Mouse (Mus musculus) A20 (cell line): Measurements from ENCODE around the gene Mfsd6.

ENCODE experiments used
- DNase-seq: peaks from one replicate; pipeline ENCODE4 v3.0.0-alpha.2; 2011; ENCODE audit warnings: low read depth, low spot score

Mfsd6 gene

DNA sequence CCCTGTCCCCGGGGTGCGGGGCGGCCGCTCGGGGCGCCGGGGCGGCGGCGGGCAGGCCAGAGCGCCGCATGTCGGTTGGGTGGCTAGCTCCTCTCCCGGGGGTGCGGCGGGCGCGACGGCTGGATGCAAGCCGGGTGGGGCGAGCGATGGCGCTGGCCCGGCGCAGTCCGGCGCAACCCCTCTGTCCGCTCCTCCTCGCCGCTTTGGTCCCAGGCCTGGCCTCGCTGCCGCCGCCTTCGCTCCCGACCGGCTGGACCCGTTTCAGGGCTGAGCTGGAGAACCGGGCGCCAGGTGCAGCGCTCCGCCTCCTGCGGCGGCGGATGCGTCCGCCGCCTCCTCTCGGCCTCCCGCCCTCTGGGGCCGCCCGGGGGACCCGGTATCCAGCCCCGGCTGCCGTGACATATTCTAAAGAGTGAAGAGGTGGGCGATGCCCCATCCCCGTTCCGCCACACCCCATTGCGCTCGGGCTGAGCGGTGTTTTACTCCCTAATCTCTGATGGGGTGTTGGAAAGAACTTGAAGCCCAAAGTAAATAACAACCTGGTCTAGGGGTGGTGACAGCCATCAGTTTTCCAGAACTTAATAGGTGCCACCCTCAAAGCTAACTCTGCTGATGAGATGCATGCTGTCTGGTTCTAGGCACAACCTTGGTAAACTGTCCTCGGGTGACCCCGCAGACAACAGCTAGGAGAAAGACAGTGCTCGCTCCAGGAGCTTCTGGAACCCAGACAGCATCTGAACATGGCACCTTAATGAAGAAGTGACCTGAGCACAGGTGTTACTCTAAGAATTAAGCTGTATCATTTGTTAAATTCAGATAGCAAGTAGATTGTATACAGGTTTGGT is at the start of gene Mfsd6:
Mfsd6 (minus strand) TSS at position 407 of the 845 bp plus-strand sequence.
- DNase-seq: peak; percentile 79

DNA sequence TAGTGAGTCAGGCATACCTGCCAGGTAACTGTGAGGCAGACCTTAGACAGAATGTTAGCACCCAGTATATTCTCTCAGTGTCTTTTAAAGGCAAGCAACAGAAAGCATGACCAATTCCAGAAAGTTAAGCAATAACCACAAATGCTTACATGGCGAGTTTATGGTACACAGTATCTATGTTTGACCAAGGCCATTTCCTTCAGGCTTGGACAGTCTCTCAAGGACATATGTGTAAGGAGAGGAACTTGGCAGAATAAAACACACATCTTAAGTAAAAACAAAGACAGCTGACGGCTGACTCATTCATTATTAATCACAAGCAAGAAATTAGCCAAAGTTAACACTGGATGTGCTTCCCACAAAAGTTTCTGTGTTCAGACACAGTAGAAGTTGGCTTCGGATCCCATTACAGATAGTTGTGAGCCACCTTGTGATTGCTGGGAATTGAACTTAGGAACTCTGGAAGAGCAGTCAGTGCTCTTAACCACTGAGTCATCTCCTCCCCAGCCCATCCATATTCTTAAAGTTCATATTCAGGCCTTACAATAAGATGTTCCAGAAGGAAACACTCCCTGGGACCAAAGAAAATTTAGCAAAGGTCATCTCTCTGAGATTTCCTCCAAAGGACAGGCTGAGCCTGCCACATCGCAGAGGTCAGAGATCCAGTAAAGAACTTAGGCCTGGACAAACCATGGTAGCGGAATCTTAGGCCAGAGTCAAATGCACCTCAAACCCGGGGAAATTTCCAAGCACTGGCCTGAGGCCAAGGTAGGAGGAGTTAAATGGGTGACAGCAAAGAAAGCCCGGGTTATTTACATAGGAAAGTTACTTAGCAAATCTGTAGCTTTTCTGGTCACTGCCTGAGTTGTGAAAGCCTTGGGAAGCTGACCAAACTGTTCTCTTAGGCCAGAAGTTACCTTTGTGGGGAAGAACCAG is 38.2 kb upstream of the Mfsd6 start:
- DNase-seq: no peak

DNA sequence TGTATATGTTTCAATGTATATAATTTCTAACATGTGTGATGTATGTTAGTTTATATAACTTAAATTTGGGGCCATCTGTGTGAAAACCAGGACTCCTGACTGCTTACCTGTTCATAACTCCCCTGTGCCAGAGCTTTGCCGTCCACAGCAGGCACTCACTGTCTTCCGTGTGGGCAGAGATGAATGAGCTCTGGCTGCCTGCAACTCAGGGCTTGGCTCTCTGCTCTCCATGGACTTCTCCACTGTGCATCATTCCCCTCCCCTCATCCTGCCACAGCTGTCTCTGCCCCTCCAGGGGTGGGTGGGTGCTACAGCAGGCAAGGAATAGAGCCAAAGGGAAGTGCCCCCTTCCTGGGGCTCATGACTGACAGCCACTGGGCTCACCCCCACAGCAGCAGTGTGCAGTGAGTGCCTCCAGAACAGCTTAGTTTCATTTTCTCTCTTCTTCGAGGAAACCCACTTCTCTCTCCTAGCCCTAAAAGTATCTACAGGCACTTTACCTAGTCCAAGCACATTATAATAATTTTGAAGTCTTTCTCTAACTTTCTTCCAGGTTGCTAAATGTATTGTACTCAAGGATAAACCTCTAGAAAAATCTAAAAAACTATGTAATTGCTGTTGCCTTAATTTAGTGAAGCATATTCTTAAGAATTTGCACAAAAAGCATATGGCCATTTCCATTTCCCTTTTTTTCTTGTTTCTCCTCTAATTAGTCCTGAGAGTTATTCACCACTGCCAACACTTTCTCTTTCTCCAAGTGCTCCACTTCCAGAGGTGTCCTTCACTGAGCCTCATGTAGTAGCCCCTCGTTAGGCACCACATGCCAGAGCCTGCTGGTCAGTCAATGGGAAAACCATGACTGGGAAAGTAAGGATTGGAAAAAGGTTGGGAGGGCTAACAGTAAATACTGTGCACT is 36.9 kb upstream of the Mfsd6 start:
- peak; percentile 43 for DNase-seq

DNA sequence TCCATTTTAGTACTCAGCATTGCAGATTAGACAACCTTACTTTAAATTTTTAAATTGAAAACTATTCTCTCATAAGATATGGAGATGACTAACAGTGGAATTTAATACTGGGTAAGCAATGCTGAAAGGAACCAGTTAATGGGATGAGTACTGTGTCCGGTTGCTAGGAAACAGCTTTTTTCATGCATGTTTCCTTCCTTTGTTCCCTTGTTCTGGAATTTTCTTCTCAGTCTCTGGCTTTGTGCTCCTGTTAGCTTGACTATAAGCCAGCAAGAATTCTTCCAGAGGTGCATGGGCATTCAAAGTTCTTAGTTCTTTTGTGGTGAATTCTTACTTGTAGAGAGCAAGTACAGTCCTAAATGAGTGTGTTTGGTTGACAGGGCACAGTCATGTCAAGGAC is 30.9 kb upstream of the Mfsd6 start:
- DNase-seq: no peak

DNA sequence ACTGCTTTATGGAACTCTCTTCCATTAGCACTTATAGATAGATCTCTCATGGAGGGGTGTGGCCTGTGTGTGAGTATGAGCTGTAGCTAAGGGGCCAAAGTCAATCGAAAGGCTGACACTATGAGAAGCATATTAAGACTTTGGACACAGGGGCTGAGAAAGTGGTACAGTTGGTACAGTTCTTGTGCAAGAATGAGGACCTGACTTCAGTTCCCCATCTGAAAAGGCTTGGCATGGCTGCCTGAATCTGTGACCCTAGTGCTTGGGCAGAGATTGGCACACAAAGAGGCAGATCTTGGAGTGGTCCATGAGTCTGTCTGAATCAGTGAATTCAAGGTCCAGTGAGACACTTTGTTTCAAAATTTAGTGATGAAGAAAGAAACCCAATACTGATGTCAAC is 27.1 kb upstream of the Mfsd6 start:
- DNase-seq: no peak

DNA sequence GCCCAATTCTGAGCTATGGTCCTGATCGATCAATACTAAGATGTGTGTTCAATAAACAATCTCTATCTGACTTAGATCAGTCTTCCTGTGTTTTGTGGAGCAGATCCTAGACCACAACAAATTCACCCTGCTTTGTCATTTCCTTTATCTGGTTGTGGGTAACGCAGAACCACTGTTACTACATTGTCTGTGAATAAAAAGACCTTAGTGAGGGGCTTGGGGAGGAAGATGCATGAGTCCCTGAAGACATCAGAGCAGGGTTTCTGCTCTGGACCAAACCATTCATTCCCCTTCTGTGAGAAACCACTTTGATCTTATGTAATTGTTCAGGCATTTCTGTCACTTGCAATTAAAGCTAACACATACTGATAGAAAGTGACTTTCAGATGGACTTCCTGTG is 26.6 kb upstream of the Mfsd6 start:
- no peak for DNase-seq

DNA sequence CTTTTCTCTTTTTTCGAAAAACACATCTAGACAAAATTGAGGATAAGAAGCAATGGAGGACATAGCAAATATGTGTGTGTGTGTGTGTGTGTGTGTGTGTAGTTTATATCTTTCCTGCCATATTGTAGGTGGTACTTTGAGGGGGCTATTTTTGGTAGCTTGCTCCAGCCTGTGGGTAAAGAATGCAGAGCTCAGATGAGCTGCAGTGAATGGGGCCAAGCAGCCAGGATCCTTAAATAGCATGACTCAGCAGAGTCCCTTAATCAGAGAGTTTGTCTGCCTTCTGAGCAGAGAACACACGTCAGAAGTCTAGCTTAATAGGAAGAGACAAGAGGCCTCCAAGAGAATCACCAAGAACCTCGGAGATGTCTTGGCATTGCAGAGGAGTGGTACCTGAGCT is 25.4 kb upstream of the Mfsd6 start:
- DNase-seq: no peak

DNA sequence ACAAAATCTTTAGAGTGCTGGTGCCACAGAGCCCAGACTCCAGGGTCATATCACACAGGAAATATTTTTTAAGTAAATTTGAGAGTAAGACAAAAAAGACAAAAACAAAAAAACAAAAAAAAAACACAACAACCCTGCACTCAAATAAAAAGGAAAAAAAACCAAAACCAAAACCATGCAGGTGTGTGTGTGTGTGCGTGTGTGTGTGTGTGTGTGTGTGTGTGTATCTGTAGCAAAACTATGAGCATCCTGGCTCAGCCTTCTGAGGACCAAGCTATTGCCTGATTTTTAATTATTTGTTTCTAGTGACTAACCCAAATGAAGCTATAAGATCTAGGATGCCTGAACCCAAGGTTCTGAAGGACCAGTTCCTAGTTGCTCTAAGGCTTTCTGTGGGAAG is 24.4 kb upstream of the Mfsd6 start:
- DNase-seq: no peak

DNA sequence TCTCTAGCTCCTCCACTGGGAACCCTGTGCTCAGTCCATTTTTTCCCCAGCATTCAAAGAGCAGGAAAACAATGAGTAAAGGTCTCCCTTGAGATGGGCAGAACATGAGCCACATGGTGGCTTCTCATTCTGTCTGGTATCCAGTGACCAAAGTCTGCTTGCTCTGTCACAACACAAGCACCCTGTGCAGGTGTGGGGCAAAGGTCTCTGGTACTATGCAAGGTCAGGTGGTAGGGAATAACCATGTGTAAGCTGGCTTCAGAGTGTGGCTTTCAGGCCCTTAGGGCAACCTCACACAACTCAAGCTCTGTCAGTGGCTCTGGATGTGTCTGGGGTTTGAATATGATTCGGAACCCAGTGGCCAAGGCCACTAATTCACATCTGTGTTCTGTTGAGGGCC is 22.7 kb upstream of the Mfsd6 start:
- DNase-seq: no peak

DNA sequence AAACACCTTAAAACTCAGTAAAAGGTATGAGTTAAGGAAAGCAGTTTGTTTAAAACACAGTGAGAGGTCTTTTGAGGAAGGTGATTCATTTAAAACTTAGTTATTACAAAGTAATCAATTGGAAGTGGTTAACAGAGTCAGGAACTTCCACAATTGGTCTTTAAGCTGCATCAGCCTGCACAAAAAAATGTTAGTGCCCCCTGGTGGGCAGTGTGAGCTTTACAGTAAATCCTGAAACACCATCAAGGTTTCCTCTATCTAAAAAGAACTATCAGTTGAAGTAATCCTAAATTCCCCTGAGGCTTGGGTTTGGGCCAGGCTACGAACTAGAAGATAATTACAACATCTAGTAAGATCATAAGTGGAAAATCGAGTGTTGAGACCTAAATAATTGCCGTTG is 21.0 kb upstream of the Mfsd6 start:
- peak; percentile 66 for DNase-seq

DNA sequence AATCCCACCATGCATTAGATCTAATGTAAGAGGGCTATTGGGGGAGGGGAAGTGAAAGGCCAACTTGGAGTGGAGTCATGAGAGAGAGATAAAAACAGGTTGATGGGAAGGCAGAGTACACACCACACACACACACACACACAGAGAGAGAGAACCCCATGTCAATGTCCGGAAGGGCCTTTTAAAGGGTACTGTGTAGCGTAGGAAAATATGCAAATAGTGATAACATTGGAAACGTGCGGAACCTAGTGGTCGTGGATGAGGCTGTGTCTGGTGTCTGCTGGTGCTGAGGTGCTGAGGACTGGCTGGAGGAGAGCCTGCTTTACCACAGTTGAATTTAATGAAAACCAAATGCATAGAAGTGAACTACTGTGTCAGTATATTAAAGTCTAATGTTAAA is 15.3 kb upstream of the Mfsd6 start:
- DNase-seq: no peak

DNA sequence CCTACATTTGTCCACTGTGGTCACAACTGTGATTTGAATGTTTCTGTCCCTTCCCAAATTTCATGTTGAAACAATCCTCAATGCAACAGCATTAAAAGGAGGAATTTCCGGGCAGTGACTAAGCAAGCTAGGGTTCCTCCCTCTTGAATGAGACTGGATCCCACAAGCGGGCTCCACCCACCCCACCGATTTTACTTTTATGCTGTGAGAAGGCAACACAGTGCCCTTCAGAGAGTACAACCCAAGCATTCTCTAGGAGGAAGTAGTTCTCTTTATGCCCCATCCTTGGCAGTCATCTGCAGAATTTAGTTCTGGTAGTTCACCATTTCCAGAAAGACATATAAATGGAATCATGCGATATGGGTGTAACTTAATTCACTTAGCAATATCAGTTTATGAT is 6.9 kb upstream of the Mfsd6 start:
- no peak for DNase-seq

DNA sequence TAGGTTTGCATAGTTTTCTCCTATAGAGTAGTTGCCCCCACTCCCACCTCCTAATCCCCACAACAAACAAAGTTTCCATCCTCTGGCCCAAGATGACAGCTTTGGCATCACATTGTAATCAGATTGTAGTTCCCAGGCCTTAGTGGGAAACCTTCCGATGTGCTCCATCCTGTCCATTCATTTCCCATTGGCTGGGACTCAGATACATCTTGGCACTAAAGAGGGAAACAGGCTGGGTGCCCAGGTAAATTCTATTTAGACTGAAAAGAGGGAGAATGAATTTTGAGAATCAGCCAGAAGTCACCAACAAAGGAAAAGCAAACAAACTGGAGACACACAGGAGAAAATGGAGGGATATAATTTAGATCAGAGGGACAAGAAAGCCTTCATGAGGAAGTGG is 3.0 kb upstream of the Mfsd6 start:
- no peak for DNase-seq

DNA sequence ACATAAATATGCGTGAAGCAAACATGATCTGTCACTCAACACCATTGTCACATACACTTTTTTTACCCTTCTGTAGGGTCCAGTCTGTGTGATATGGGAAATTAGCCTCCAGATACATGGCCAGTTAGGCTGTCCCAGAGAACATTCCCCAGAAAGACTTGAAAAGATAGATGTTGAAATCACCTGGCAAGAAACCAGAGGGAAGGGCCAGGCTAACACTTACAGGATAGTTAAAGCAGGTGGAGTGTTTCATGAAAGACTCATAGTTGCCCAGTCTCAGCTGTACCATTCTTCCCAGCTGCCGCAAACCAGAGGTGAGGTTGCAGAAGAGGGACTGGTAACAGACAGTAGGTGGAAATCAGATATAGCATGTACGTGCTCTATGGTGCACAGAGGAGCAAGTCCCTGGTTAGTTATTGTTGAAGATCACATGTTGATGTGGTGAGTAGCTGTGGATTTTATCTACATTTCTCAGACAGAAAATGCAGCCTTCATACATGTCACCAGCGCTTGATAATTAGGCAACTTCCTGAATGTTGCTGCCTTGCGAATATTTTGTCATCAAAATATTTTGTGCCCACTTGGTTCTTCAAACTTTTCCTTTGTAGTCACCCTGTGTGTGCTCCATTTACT is 1.7 kb upstream of the Mfsd6 start:
- no peak for DNase-seq

DNA sequence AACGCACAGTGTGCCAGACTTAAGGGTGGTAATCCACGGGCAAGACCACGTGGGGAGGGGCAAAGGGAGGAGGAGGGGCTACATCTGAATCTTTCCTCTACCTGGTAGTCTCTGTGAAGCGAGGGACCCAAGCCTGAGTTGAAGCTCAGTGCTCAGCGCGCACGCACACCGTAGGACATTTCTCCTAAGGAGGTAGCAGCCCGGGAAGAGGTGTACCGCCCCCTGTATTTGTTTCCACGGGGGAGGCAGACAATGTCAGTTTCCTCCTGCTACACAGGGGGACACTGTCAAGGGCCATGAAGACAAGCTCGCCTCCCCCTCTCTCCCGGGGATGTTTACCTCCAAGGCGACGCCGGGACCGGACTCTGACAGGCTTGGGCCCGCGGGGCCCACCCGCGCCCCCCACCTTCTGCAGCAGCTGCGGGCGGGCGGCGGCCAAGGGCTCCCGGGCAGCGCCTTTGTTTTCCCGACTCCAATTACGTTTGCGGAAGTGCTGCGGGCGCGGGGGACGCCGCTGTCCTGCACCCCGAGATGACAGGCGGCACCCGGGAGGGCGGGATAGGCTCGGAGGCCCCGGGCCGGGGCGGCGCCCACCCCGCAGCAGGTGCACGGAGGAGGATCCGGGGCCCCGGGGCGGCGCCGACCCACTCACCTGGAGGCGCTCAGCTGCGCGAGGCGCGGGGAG is 749 bp downstream of the Mfsd6 start:
- peak; percentile 67 for DNase-seq

DNA sequence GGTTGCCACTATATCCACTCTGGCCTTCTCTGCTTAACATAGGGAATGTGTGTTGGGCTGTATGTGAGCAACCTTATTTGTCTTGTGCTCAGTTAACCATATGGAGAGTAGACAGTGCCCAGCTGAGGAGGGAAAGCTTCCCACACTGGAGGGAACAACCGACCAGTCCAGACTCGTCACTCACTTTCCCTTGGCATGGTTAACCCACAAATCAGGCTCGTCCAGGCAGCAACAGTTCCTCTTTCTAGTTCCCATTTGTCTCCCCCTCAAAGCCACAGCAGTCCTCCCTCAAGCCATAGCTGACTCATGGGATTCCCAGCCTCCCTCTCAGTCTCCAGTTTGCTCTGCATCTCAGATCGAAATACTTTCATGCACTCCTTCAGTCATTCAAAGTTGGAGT is 4.7 kb downstream of the Mfsd6 start:
- peak; percentile 30 for DNase-seq

DNA sequence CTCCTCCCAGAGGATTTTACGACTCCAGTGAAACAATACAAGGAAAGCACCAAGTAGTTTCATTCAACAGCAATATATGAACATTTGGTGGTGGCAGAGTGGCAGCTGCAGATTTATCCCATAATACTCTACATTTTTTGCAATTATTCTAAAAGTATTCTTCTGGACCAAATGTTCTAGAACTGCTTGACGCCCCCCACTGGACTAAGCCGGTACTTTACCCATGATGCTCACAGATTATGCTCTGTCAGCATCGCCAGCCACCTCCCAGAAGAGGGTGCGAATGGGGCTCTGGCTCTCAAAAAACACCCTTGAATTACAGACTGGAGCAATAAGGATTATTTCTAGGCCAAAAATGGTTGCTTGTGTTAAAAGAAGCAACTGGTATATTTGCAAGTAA is 8.2 kb downstream of the Mfsd6 start:
- peak; percentile 30 for DNase-seq

DNA sequence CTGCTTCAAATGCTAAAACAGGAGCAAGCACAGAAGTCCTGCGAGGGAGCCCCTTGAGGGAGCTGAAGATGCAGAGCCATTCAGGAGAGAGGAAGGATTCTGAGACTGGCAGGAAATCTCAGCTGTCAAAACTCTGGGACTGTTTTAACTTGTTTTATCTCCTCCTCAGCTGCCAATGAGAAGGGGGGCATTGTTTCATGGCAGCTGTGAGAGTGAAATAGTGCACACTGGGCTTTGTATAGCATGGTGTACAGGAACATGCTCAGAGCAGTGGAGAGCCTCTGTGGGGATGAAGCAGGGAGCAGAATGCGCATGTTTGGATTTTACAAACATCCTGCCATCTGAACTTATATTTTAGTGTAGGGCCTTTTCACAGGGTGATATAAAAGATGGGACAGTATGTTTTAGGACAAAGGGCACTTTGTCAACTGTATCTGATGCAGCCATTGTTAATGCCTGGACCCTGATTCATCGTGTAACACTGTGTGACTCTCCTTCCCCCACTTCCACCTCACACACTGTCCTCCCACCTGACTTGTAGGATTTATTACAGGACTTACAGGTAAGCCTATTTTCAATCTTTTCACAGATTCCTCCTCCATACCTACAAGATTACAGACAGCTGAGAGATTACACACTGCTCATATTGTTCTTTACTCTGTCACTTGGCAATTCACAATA is 9.1 kb downstream of the Mfsd6 start:
- no peak for DNase-seq

DNA sequence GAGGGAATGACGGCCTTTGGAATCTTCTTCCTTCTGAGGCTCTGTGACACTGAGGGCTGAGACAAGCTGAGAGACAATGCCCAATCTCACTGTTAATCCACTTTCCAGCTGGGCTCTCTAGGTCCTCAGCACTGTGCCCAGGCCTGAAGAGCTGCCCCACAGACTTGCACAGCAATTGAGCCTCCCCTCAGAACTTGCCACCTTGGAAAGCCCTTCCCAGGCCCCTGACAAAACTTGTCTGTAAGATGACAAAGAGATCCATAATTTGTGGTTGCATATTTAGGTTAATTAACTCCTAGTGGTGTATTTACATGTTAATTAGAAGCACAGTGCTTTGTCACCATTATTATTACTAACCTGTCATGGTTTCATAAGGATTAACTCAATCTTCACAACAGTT is 12.8 kb downstream of the Mfsd6 start:
- DNase-seq: no peak

DNA sequence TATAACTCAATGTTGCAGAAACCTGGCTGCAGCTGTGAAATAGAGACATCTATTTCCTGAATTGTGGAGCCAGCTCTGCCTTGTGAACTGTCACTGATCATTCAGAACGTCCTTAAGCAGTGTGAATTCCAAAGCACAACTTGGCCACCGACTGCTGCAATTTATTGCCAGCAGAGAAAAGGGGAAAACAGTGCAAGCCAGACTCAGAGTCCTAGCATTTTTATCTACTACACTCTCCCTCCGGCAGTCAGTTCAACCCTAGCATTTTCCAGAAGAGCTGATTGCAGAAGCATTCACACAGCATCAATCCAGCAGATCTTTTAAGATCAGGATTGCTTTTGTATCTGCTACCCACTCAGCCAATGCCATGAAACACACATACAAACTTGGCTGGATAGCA is 13.2 kb downstream of the Mfsd6 start:
- DNase-seq: no peak
